Mouse (Mus musculus) hindbrain, embryonic 11.5 days (tissue): ENCODE results near the gene Dynlt1f. TPM values are rescaled to one million over a fixed set of nuclear protein-coding genes. Genes with fewer than 3 reads are reported as not detected.
A peak's percentile ranks its signal among the peaks of the same experiment; 100 is the strongest.
"Not testable (repeated sequence)": the region's sequence is repeated elsewhere in the genome, so short reads cannot be mapped to it uniquely, and the experiment has no call there.

ENCODE experiments used
- ATAC-seq: fragments of 200-750 bp; cut with Nextera tagmentation; 2 replicates; pipeline ENCODE4 v1.8.0; 2017; ENCODE audit warnings: mild to moderate bottlenecking, moderate TSS enrichment, moderate library complexity; ENCODE audit not compliant: low FRiP score
- DNase-seq: peaks from one replicate; pipeline ENCODE4 v3.0.0-alpha.2; 2015; ENCODE audit warnings: low spot score
- H3K27ac ChIP-seq: fragments of 300-500 bp; sonication (generic); 2 replicates; pipeline ENCODE4 v1.5.1; 2014; ENCODE audit warnings: mild to moderate bottlenecking, low read depth, low read length
- H3K27me3 ChIP-seq: fragments of 300-500 bp; sonication (generic); 2 replicates; pipeline ENCODE4 v1.6.1; 2014; ENCODE audit warnings: mild to moderate bottlenecking, low read length, moderate library complexity, mixed read lengths; ENCODE audit not compliant: control insufficient read depth, insufficient read depth
- H3K36me3 ChIP-seq: fragments of 300-500 bp; sonication (generic); 2 replicates; pipeline ENCODE4 v1.6.1; 2014; ENCODE audit warnings: mild to moderate bottlenecking, low read length, moderate library complexity, mixed read lengths; ENCODE audit not compliant: control insufficient read depth, insufficient read depth
- H3K4me1 ChIP-seq: fragments of 300-500 bp; sonication (generic); replicated peaks from 2 replicates; pipeline ENCODE4 v1.6.1; 2014; ENCODE audit warnings: low read length, mixed read lengths; ENCODE audit not compliant: control insufficient read depth, insufficient read depth
- H3K4me2 ChIP-seq: fragments of 300-500 bp; sonication (generic); replicated peaks from 2 replicates; pipeline ENCODE4 v1.6.1; 2014; ENCODE audit warnings: mild to moderate bottlenecking, low read depth, low read length
- H3K4me3 ChIP-seq: fragments of 300-500 bp; sonication (generic); 2 replicates; pipeline ENCODE4 v1.5.1; 2014; ENCODE audit warnings: low read depth, low read length
- H3K9ac ChIP-seq: fragments of 300-500 bp; sonication (generic); 2 replicates; pipeline ENCODE4 v1.6.1; 2014; ENCODE audit warnings: low read depth, low read length
- H3K9me3 ChIP-seq: fragments of 300-500 bp; sonication (generic); 2 replicates; pipeline ENCODE4 v1.6.1; 2016; ENCODE audit warnings: low read length; ENCODE audit not compliant: control insufficient read depth
- WGBS: fragments of 180-500 bp; shearing (Covaris S2); extraction: QIAGEN DNeasy Blood & Tissue Kit; methylation state at CpG from one replicate; pipeline ENCODE4 v1.1.7; 2014; 5-methylcytosine and 5-hydroxymethylcytosine counted together
- polyA plus RNA-seq: library from polyadenylated mRNA; unstranded; fragments of >200 nt; fragmentation: Nextera tagmentation; extraction: Ambion mirVana; gene quantifications from 2 replicates; pipeline ENCODE4 v1.2.1, GENCODE M21; 2014

Dynlt1f gene
- polyA plus RNA-seq, 1 experiment from 2014 or later, result 323 TPM

- H3K27me3 ChIP-seq, H3K4me2 ChIP-seq, H3K36me3 ChIP-seq, ATAC-seq, H3K4me3 ChIP-seq, H3K9me3 ChIP-seq, DNase-seq, H3K4me1 ChIP-seq, H3K27ac ChIP-seq, H3K9ac ChIP-seq: not testable (repeated sequence)
- 83% methylated on average over 5 of the region's 6 CpGs for WGBS
Observed at GRCm38 (mm10) chr17:6620035-6620434, 35.7 kb downstream of the Dynlt1f start.

DNA sequence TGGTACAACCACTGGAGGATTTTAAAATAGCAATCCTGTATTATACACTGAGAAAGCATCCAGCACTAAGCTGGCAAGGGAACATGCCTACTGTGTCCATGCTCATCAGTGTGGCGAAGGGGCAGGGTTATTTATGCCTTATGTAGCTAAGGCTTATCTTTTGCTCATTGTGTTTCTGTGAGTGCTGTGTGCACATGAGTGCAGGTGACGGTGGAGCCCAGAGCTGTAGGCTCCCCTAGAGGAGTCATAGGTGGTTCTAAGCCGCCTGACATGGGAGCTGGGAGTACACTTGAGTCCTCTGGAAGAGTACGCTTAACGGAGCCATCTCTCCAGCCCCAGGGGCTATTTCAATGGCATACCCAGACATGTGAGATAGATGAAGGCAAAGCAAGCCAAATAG lies 36.4 kb downstream of the Dynlt1f start:
- not testable (repeated sequence) for H3K9ac ChIP-seq, H3K36me3 ChIP-seq, H3K27me3 ChIP-seq, H3K27ac ChIP-seq, ATAC-seq, H3K4me2 ChIP-seq, H3K4me1 ChIP-seq, H3K9me3 ChIP-seq, H3K4me3 ChIP-seq, DNase-seq
- WGBS, result 88% methylated on average over 5 of the region's 5 CpGs

DNA sequence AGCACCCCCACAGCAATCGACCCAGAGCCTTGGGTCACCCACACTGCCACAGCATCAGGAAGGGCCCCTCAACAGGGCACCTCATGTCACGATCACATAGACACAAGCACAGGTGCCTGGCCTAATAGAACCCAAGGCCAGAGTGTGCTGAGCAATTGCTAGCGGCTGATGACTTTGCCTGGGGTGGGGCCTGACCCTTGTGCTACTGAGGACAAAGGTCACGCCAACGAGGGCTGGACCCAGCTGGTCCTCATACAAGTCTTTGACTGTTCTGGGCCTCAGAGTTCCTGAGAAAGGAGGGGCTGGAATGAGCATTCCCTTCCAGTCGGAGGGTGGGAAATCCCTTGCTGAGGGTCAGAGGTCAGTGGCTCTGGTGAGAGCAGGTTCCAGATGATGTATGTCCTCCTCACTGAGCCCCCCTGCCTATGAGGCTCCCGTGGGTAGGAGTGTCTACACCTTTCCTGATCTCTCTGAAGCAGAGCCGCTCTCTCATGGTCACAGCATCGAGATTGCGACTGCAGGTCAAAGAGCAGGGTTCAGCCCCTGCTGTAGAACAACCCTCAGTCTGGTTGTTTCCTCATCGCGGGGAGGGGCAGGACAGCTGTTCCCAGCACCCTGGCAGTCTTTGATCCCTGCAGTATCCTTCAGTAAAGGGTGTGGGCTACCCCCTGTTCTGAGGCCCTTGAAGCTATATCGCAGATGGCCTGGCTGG lies 37.9 kb downstream of the Dynlt1f start:
- H3K9me3 ChIP-seq, H3K36me3 ChIP-seq, H3K9ac ChIP-seq, H3K4me3 ChIP-seq, H3K27ac ChIP-seq, DNase-seq, H3K4me2 ChIP-seq, H3K27me3 ChIP-seq, H3K4me1 ChIP-seq: not testable (repeated sequence)
- peak; percentile 43; the same call in 1 of the 2 replicates for ATAC-seq
- 59% methylated on average over 6 of the region's 13 CpGs for WGBS

- ATAC-seq, DNase-seq, H3K4me3 ChIP-seq: not testable (repeated sequence)
Observed at GRCm38 (mm10) chr17:6616731-6617130, 39.0 kb downstream of the Dynlt1f start.

DNA sequence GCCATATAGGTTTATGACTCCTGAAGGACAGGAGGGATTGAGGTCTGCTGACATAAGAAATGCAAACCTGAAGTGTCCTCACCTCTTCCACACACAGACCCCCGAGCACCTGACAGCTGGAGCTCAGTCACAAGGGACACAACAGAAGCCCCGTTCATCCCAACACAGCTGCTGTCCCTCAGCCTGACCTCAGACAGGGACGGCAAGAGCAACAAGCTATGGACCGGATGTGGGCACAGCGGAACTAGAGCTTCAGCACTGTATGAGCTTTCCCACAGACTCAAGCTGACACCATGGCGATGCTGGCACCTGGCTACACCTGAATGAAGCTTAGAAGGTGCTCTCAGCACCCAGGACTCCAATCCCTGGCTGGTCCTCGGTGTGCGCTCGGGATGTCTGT lies 41.4 kb downstream of the Dynlt1f start:
- 80% methylated on average over 4 of the region's 9 CpGs for WGBS
- not testable (repeated sequence) for H3K4me3 ChIP-seq, H3K9ac ChIP-seq, H3K27ac ChIP-seq, DNase-seq, H3K4me2 ChIP-seq, H3K4me1 ChIP-seq, H3K27me3 ChIP-seq, H3K36me3 ChIP-seq, H3K9me3 ChIP-seq, ATAC-seq

More at GRCm38 (mm10) chr17:6616731-6617130, 39.0 kb downstream of the Dynlt1f start:
- not testable (repeated sequence) for H3K36me3 ChIP-seq, H3K4me1 ChIP-seq, H3K4me2 ChIP-seq, H3K27ac ChIP-seq, H3K27me3 ChIP-seq, H3K9me3 ChIP-seq, H3K9ac ChIP-seq
- 98% methylated on average over 9 of the region's 9 CpGs for WGBS

- not testable (repeated sequence) for H3K4me3 ChIP-seq, H3K36me3 ChIP-seq, H3K27ac ChIP-seq, H3K27me3 ChIP-seq, DNase-seq, ATAC-seq, H3K4me2 ChIP-seq, H3K4me1 ChIP-seq, H3K9ac ChIP-seq, H3K9me3 ChIP-seq
- 89% methylated on average over 11 of the region's 14 CpGs for WGBS
Observed at GRCm38 (mm10) chr17:6613524-6613923, 42.2 kb downstream of the Dynlt1f start.

GRCm38 (mm10) chr17:6605347-6605746 lies 50.4 kb downstream of the Dynlt1f start:
- DNase-seq, H3K4me2 ChIP-seq, H3K4me3 ChIP-seq, H3K27me3 ChIP-seq, H3K4me1 ChIP-seq, H3K27ac ChIP-seq, H3K9me3 ChIP-seq, H3K36me3 ChIP-seq, ATAC-seq, H3K9ac ChIP-seq: not testable (repeated sequence)
- 50% methylated on average over 1 of the region's 1 CpGs for WGBS

DNA sequence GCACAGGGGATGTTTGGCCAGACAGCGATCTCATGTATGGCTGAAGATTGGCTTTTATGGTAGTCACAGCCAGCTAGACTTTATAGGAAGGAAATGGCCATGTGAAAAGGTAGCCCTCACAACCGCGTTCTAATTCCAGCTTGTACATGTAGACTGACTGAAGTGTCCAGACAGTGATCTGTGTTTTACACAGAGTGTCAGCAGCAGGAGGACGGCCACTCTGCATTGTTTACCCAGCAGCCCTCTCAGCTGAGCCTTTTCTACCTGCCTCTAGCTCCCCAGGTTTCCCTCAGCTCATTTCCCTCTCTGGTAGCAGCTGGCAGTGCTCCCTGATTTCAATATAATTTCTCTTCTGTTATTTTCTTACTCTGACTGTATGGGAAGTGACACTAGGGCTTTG lies 53.5 kb downstream of the Dynlt1f start:
- H3K27me3 ChIP-seq, H3K36me3 ChIP-seq, H3K27ac ChIP-seq, H3K9ac ChIP-seq, H3K4me2 ChIP-seq, ATAC-seq, H3K9me3 ChIP-seq, H3K4me3 ChIP-seq, H3K4me1 ChIP-seq, DNase-seq: not testable (repeated sequence)
- 25% methylated on average over 3 of the region's 4 CpGs for WGBS

GRCm38 (mm10) chr17:6601204-6601911 lies 54.3 kb downstream of the Dynlt1f start, which contains the start of gene Dynlt1c:
Gene Dynlt1c (plus strand): TSS chr17:6601671.
- peak within 1 kb of the TSS; percentile 21; the same call in 1 of the 2 replicates for H3K4me3 ChIP-seq
- not testable (repeated sequence) for H3K4me1 ChIP-seq, H3K27ac ChIP-seq, H3K27me3 ChIP-seq, H3K36me3 ChIP-seq, H3K4me2 ChIP-seq, H3K9ac ChIP-seq, H3K9me3 ChIP-seq
- DNase-seq (peak; percentile 84), ATAC-seq (peak; percentile 98)
- 15% methylated on average over 27 of the region's 40 CpGs for WGBS
